Mouse (Mus musculus): ENCODE measurements around the gene Gm17087. TPM values are rescaled to one million over a fixed set of nuclear protein-coding genes. Genes with fewer than 3 reads are reported as not detected.

The Gm17087 gene
- total and polyA plus RNA-seq, 3 experiments, result 0.17 TPM; not detected in 2

DNA sequence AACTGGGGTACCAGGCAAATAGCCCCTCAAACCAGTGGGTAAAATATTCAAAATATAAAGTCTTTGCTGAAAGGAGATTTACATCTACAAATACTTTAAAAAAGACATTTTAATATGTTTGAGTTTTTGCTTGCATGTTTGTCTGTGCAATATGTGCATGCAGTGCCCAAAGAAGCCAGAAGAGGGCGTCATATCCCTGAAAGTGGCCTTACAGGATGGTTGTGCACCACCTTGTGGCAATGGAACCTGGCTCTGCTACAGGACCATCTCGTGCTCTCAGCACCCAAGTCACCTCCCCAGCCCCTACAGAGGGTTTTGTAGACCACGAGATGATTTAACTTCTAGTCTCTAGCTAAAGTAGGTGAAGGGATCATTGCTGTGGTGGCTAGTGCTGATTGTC is 32.9 kb downstream of the Gm17087 start:
- Histone ChIP-seq H3K4me3 (ENCODE audit: control insufficient read depth in 1 of 2, insufficient read depth in 1 of 2, low read depth in 2 of 2, low read length in 2 of 2) (no peak overlapping the region), H3K27ac (ENCODE audit: control insufficient read depth, low read depth, low read length) (no peak overlapping the region), H3K79me2 (ENCODE audit: control insufficient read depth, insufficient read depth, low read length, poor library complexity) (no peaks in the 10 kb centered on the region), H3K4me1 (ENCODE audit: control insufficient read depth in 1 of 2, insufficient read depth in 2 of 2, low read length in 2 of 2) (no peaks in the 10 kb centered on the region), H3K36me3 (ENCODE audit: control insufficient read depth in 1 of 2, insufficient read depth in 2 of 2, low read length in 2 of 2) (no peaks in the 10 kb centered on the region), H3K27me3 (ENCODE audit: control insufficient read depth in 1 of 2, insufficient read depth in 2 of 2, low read length in 2 of 2) (no peaks in the 10 kb centered on the region; a peak in 1 of 4 replicates), H3K9ac (ENCODE audit: control insufficient read depth, low read depth, low read length, poor library complexity, severe bottlenecking) (no peak overlapping the region), H3K9me3 (replicated peaks; ENCODE audit: insufficient read depth, low read length) (no peaks in the 10 kb centered on the region)
- no peak for TF ChIP-seq HCFC1 (IDR thresholded peaks at IDR 0.05; ENCODE audit: low read depth, low read length)
- TF ChIP-seq USF2 (IDR thresholded peaks at IDR 0.05; ENCODE audit: borderline replicate concordance in 1 of 2, insufficient read depth in 1 of 2, low read depth in 1 of 2, low read length in 2 of 2), result no peak
- TF ChIP-seq ELF1 (IDR thresholded peaks at IDR 0.05; ENCODE audit: low read depth, low read length), result no peak
- no peak for TF ChIP-seq MAFK (IDR thresholded peaks at IDR 0.05; ENCODE audit: borderline replicate concordance, low read depth, low read length)
- TF ChIP-seq GATA1 (IDR thresholded peaks at IDR 0.05; ENCODE audit: low read depth, low read length), result no peak
- TF ChIP-seq SMC3 (IDR thresholded peaks at IDR 0.05; ENCODE audit: low read depth, low read length), result peak; percentile 66
- no peak for TF ChIP-seq MAX (IDR thresholded peaks at IDR 0.05; ENCODE audit: low read length)
- no peak for TF ChIP-seq USF1 (IDR thresholded peaks at IDR 0.05; ENCODE audit: low read depth, low read length)
- no peak for TF ChIP-seq SIN3A (IDR thresholded peaks at IDR 0.05; ENCODE audit: low read length)
- TF ChIP-seq E2F4 (IDR thresholded peaks at IDR 0.05; ENCODE audit: borderline replicate concordance, low read depth, low read length), result no peak
- peak; percentile 32 for TF ChIP-seq RAD21 (IDR thresholded peaks at IDR 0.05; ENCODE audit: low read depth, low read length)
- TF ChIP-seq CTCF (IDR thresholded peaks at IDR 0.05 in 2 of 3, conservative IDR thresholded peaks at IDR 0.05 in 1 of 3; ENCODE audit: control insufficient read depth in 1 of 3, insufficient read depth in 1 of 3, low read depth in 2 of 3, low read length in 3 of 3, poor library complexity in 1 of 3, severe bottlenecking in 1 of 3), result peak; percentile 45 to 84 (median 76)
- no peak for TF ChIP-seq KAT2A (conservative IDR thresholded peaks at IDR 0.05; ENCODE audit: low read depth, low read length)
- peak; percentile 35 for TF ChIP-seq ZC3H11A (IDR thresholded peaks at IDR 0.05; ENCODE audit: low read depth, low read length)
- no peak for TF ChIP-seq MXI1 (IDR thresholded peaks at IDR 0.05; ENCODE audit: low read depth, low read length)
- no peak for TF ChIP-seq MEF2A (IDR thresholded peaks at IDR 0.05; ENCODE audit: extremely low read depth, insufficient replicate concordance, low read depth, low read length, poor library complexity, severe bottlenecking)
- peak; percentile 35 for DNase-seq (ENCODE audit: low read depth, low spot score)

DNA sequence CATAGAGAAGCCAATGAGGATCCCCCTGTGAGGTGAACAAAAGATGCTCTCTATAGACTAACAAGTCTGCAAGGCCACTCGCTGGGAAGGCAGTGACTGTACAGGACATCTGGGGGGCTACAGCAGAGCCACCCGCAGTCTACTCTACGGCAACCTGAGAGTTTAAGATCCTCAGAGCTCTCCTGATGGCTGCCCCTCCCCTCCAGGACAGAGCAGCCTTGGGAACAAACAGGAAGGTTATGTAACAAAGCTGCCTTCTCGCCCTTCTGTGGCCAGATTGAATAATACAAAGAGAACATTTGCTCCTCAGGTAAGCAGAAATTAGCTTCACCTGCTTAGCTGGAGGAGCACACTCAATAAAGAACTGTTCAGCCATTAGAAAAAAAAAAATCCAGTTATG is 34.1 kb downstream of the Gm17087 start:
- TF ChIP-seq ZC3H11A (IDR thresholded peaks at IDR 0.05; ENCODE audit: low read depth, low read length) (no peak), ZNF384 (IDR thresholded peaks at IDR 0.05; ENCODE audit: low read depth, low read length) (no peak), USF1 (IDR thresholded peaks at IDR 0.05; ENCODE audit: low read depth, low read length) (no peak), ETS1 (IDR thresholded peaks at IDR 0.05; ENCODE audit: low read depth, low read length) (no peak), TAL1 (IDR thresholded peaks at IDR 0.05; ENCODE audit: low read length) (no peak), KAT2A (conservative IDR thresholded peaks at IDR 0.05; ENCODE audit: low read depth, low read length) (no peak), NELFE (IDR thresholded peaks at IDR 0.05; ENCODE audit: low read depth, low read length) (no peak), CHD1 (IDR thresholded peaks at IDR 0.05; ENCODE audit: low read depth, low read length) (no peak), MAFK (IDR thresholded peaks at IDR 0.05; ENCODE audit: borderline replicate concordance, low read depth, low read length) (no peak), MAZ (IDR thresholded peaks at IDR 0.05; ENCODE audit: low read depth, low read length) (no peak), HCFC1 (IDR thresholded peaks at IDR 0.05; ENCODE audit: low read depth, low read length) (no peak), RCOR1 (IDR thresholded peaks at IDR 0.05; ENCODE audit: low read depth, low read length) (no peak), ZKSCAN1 (IDR thresholded peaks at IDR 0.05; ENCODE audit: low read depth, low read length) (no peak), ELF1 (IDR thresholded peaks at IDR 0.05; ENCODE audit: low read depth, low read length) (no peak), TCF12 (IDR thresholded peaks at IDR 0.05; ENCODE audit: low read depth, low read length) (no peak), SMC3 (IDR thresholded peaks at IDR 0.05; ENCODE audit: low read depth, low read length) (no peak), CTCF (IDR thresholded peaks at IDR 0.05 in 2 of 3, conservative IDR thresholded peaks at IDR 0.05 in 1 of 3; ENCODE audit: control insufficient read depth in 1 of 3, insufficient read depth in 1 of 3, low read depth in 2 of 3, low read length in 3 of 3, poor library complexity in 1 of 3, severe bottlenecking in 1 of 3) (no peak), E2F4 (IDR thresholded peaks at IDR 0.05; ENCODE audit: borderline replicate concordance, low read depth, low read length) (no peak), ZMIZ1 (IDR thresholded peaks at IDR 0.05; ENCODE audit: low read depth, low read length) (no peak)
- no peak for DNase-seq (ENCODE audit: low read depth, low spot score)
- H3K9ac ChIP-seq (ENCODE audit: control insufficient read depth, low read depth, low read length, poor library complexity, severe bottlenecking), result no peak overlapping the region
- no peaks in the 10 kb centered on the region for H3K79me2 ChIP-seq (ENCODE audit: control insufficient read depth, insufficient read depth, low read length, poor library complexity)
- H3K27me3 ChIP-seq (ENCODE audit: control insufficient read depth in 1 of 2, insufficient read depth in 2 of 2, low read length in 2 of 2), result no peaks in the 10 kb centered on the region; a peak in 1 of 4 replicates
- no peaks in the 10 kb centered on the region for H3K9me3 ChIP-seq (replicated peaks; ENCODE audit: insufficient read depth, low read length)
- H3K36me3 ChIP-seq (ENCODE audit: control insufficient read depth in 1 of 2, insufficient read depth in 2 of 2, low read length in 2 of 2), result no peaks in the 10 kb centered on the region
- no peaks in the 10 kb centered on the region for H3K4me1 ChIP-seq (ENCODE audit: control insufficient read depth in 1 of 2, insufficient read depth in 2 of 2, low read length in 2 of 2)
- no peak overlapping the region for H3K27ac ChIP-seq (ENCODE audit: control insufficient read depth, low read depth, low read length)
- no peak overlapping the region for H3K4me3 ChIP-seq (ENCODE audit: control insufficient read depth in 1 of 2, insufficient read depth in 1 of 2, low read depth in 2 of 2, low read length in 2 of 2)

Data from MEL (cell line).